Mouse (Mus musculus): ENCODE results near the gene Vrtn. TPM values are rescaled to one million over a fixed set of nuclear protein-coding genes. Genes with fewer than 3 reads are reported as not detected.
A peak's percentile ranks its signal among the peaks of the same experiment; 100 is the strongest.

The Vrtn gene
- polyA plus RNA-seq, 1 experiment from 2014 or later: not detected

DNA sequence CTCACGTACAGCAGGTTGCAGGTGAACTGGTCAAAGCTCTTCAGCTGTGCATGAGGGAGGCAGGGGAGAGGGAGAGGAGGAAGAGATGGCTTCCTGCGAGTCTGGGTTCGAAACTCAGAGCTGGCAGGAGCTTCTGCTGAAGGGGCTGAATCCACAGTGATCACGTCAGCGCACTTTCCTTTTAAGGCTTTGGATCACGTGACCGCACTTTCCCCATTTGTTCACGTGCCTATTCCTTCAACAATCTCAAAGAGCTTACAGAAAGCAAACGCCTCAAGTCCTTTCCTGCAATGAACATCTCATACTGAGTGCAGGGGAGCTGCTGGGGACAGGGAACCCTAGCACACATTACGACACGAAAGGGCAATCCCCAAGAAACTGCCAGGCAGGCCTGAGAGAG, 26.8 kb upstream of the Vrtn start:
- H3K4me2 ChIP-seq (ENCODE audit: low read depth, low read length): no peak overlapping the region

DNA sequence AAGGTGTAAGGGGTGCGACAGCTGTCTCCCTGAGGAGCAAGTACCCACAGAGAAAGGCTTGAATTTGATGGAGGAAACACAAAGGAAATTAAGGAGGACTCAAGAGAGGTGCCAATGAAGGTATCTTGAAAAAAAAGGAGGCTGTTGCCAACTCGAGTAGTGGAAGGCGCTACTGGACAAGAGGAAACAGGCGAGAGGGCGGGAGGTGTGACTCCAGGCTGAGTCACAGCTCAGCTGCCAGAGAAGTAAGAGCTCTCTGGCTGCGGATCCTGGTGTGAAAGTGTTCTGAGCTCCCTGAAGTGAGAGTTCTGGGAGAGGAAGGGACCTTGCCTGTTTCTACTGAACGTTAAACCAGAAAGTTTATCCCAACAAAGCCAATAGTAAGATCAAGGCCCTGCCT, 26.3 kb upstream of the Vrtn start:
- H3K9ac ChIP-seq (replicated peaks): no peak overlapping the region
- no peaks in the 10 kb centered on the region for H3K9me3 ChIP-seq (ENCODE audit: low read length)
- no peaks in the 10 kb centered on the region for H3K36me3 ChIP-seq (replicated peaks; ENCODE audit: insufficient read depth, low read length)
- no peak overlapping the region for H3K27ac ChIP-seq (ENCODE audit: low read depth)
- no peak overlapping the region for H3K4me3 ChIP-seq (ENCODE audit: low read depth, low read length)
- H3K4me2 ChIP-seq (ENCODE audit: low read depth, low read length): no peak overlapping the region
- H3K27me3 ChIP-seq (ENCODE audit: insufficient read depth, low read length): no peaks in the 10 kb centered on the region
- TF ChIP-seq CTCF (IDR thresholded peaks at IDR 0.05; ENCODE audit: low read depth): no peak
- no peak for TF ChIP-seq EP300 (IDR thresholded peaks at IDR 0.05; ENCODE audit: low read depth)
- no peak for ATAC-seq
- peaks cover 8% of the 10 kb centered on the region; the same call in 1 of the 2 replicates for H3K4me1 ChIP-seq (ENCODE audit: insufficient read depth)
- 71% methylated on average over 7 of the region's 7 CpGs for WGBS (ENCODE audit: insufficient replicate concordance)
- DNase-seq: no peak

More for the DNA sequence above, 26.8 kb upstream of the Vrtn start:
- H3K27ac ChIP-seq (ENCODE audit: low read depth): no peak overlapping the region
- H3K36me3 ChIP-seq (replicated peaks; ENCODE audit: insufficient read depth, low read length): no peaks in the 10 kb centered on the region
- WGBS (ENCODE audit: insufficient replicate concordance): 76% methylated on average over 11 of the region's 11 CpGs
- peaks cover 8% of the 10 kb centered on the region; the same call in 1 of the 2 replicates for H3K4me1 ChIP-seq (ENCODE audit: insufficient read depth)
- no peaks in the 10 kb centered on the region for H3K9me3 ChIP-seq (ENCODE audit: low read length)
- H3K4me3 ChIP-seq (ENCODE audit: low read depth, low read length): no peak overlapping the region
- DNase-seq (no peak), ATAC-seq (no peak)
- TF ChIP-seq CTCF (IDR thresholded peaks at IDR 0.05; ENCODE audit: low read depth) (no peak), EP300 (IDR thresholded peaks at IDR 0.05; ENCODE audit: low read depth) (no peak)
- H3K9ac ChIP-seq (replicated peaks): no peak overlapping the region
- no peaks in the 10 kb centered on the region for H3K27me3 ChIP-seq (ENCODE audit: insufficient read depth, low read length)

DNA sequence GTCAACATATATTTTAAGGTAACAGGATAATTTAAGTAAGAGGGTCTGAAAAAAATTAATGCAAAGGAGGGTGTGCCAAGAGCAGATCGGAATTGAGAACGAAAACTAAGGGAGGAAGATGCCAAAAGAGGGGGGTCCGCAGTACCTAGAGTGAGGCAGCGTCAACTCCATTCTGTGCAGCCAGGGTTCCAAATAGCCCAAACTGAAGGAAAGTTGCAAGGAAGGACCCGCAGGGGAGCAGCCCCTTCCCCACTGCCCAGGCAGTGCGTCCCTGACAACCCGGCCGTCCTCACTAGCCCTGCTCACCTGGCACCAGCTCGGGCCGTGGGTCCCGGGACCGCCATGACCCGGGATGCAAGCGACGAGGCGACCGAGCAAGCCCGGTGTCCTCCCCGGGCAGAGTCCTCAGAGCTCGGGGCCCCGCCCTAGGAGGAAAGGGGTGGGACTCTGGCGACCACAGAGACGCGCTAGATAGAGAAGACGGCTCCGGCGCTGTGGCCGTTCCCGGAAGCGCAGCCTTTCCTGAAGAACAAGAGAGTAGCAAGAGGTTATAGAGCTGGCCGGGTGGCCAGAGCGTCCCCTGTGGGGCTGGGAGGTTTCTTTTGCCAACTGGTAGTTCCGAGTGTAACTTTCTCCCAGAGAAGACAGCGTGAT, 23.7 kb upstream of the Vrtn start, which contains the start of gene Abcd4:
Abcd4 (minus strand) TSS at position 437 of the 654 bp plus-strand sequence.
- H3K27ac ChIP-seq (ENCODE audit: low read depth): peak within 1 kb of the TSS; percentile 51; the same call in 1 of the 2 replicates
- DNase-seq: peak; percentile 95
- H3K9ac ChIP-seq (replicated peaks): peak within 1 kb of the TSS; percentile 87
- no peaks in the 10 kb centered on the region for H3K36me3 ChIP-seq (replicated peaks; ENCODE audit: insufficient read depth, low read length)
- TF ChIP-seq CTCF (IDR thresholded peaks at IDR 0.05; ENCODE audit: low read depth): peak; percentile 64
- TF ChIP-seq EP300 (IDR thresholded peaks at IDR 0.05; ENCODE audit: low read depth): peak; percentile 58; the same call in 1 of the 2 replicates
- ATAC-seq: peak; percentile 100
- peak within 1 kb of the TSS; percentile 94 for H3K4me2 ChIP-seq (ENCODE audit: low read depth, low read length)
- no peaks in the 10 kb centered on the region for H3K9me3 ChIP-seq (ENCODE audit: low read length)
- H3K4me1 ChIP-seq (ENCODE audit: insufficient read depth): peaks cover 8% of the 10 kb centered on the region; the same call in 1 of the 2 replicates
- H3K27me3 ChIP-seq (ENCODE audit: insufficient read depth, low read length): no peaks in the 10 kb centered on the region
- 0% methylated on average over 34 of the region's 34 CpGs for WGBS (ENCODE audit: insufficient replicate concordance)
- H3K4me3 ChIP-seq (ENCODE audit: low read depth, low read length): peak within 1 kb of the TSS; percentile 83

DNA sequence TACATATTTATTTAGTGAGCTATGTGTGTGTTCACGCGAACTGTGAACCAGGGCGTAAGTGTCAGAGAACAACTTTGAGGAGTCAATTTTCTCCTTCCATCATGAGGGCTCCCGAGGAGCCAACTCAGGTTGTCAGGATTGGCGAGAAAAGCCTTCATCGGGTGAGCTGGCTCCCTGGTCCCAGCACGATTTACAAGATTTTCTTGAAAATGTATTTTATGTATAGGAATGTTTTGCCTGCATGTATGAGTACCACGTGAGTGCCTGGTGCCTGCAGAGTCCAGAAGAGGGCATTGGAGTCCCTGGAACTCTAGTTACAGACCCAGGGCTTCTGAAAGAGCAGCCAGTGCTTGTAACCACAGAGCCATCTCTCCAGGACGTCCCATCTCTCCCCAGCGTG, 23.2 kb upstream of the Vrtn start:
- no peak overlapping the region for H3K27ac ChIP-seq (ENCODE audit: low read depth)
- H3K4me3 ChIP-seq (ENCODE audit: low read depth, low read length): peak overlapping the region; percentile 83
- peak overlapping the region; percentile 94 for H3K4me2 ChIP-seq (ENCODE audit: low read depth, low read length)
- TF ChIP-seq CTCF (IDR thresholded peaks at IDR 0.05; ENCODE audit: low read depth) (peak; percentile 28; the same call in 1 of the 2 replicates), EP300 (IDR thresholded peaks at IDR 0.05; ENCODE audit: low read depth) (no peak)
- H3K9me3 ChIP-seq (ENCODE audit: low read length): no peaks in the 10 kb centered on the region
- H3K9ac ChIP-seq (replicated peaks): peak overlapping the region; percentile 56
- DNase-seq: peak; percentile 28
- H3K36me3 ChIP-seq (replicated peaks; ENCODE audit: insufficient read depth, low read length): no peaks in the 10 kb centered on the region
- 9% methylated on average over 10 of the region's 10 CpGs for WGBS (ENCODE audit: insufficient replicate concordance)
- ATAC-seq: peak; percentile 59
- H3K4me1 ChIP-seq (ENCODE audit: insufficient read depth): peaks cover 8% of the 10 kb centered on the region; the same call in 1 of the 2 replicates
- no peaks in the 10 kb centered on the region for H3K27me3 ChIP-seq (ENCODE audit: insufficient read depth, low read length)

DNA sequence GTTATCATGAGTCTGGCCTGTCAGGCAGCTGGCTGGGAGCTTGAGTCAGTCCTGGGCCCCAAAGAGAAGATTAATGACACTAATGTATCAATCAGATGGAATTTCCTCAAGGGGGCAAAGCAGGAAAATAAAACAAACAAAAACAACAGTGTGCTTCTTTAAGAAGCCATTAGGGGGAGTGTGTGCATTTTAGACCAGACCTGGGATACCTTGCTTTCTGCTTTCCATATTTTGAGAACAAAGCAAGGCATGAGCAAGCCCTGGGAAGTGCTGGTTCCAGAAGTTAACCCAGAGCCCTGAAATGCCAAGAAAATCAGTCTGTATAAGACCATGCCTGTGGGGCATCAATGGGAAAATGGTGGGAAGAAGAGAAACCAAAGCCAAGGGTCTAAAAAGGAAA, 19.8 kb upstream of the Vrtn start:
- Histone ChIP-seq H3K4me3 (ENCODE audit: low read depth, low read length) (no peak overlapping the region), H3K4me2 (ENCODE audit: low read depth, low read length) (no peak overlapping the region), H3K9me3 (ENCODE audit: low read length) (no peaks in the 10 kb centered on the region), H3K9ac (replicated peaks) (no peak overlapping the region), H3K36me3 (replicated peaks; ENCODE audit: insufficient read depth, low read length) (no peaks in the 10 kb centered on the region), H3K27ac (ENCODE audit: low read depth) (no peak overlapping the region), H3K4me1 (ENCODE audit: insufficient read depth) (peaks cover 8% of the 10 kb centered on the region; the same call in 1 of the 2 replicates), H3K27me3 (ENCODE audit: insufficient read depth, low read length) (peaks cover 16% of the 10 kb centered on the region)
- DNase-seq (no peak), ATAC-seq (no peak)
- TF ChIP-seq EP300 (IDR thresholded peaks at IDR 0.05; ENCODE audit: low read depth) (no peak), CTCF (IDR thresholded peaks at IDR 0.05; ENCODE audit: low read depth) (peak; percentile 38)

DNA sequence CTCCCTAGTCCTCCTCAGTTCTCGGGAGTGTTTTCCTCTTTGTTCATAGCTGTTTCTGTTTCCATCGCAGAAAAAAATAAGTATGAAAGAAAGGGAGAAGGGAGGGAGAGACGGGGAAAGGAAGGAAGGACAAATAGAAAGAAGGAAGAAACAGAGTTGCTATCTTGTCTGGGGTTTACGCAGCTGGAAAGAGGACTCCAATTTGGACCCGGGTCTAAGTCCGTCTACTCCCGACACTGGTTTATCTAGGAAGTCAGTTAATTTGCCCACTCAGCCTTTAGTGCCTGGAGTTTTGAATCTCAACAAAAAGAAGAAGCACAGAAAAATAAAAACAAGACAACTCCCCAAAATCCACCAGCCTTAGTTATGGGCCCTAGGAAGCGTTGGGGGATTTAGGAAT, 16.2 kb upstream of the Vrtn start:
- H3K36me3 ChIP-seq (replicated peaks; ENCODE audit: insufficient read depth, low read length): no peaks in the 10 kb centered on the region
- no peaks in the 10 kb centered on the region for H3K9me3 ChIP-seq (ENCODE audit: low read length)
- no peak overlapping the region for H3K27ac ChIP-seq (ENCODE audit: low read depth)
- no peaks in the 10 kb centered on the region for H3K4me1 ChIP-seq (ENCODE audit: insufficient read depth)
- peaks cover 16% of the 10 kb centered on the region for H3K27me3 ChIP-seq (ENCODE audit: insufficient read depth, low read length)
- TF ChIP-seq EP300 (IDR thresholded peaks at IDR 0.05; ENCODE audit: low read depth): no peak
- TF ChIP-seq CTCF (IDR thresholded peaks at IDR 0.05; ENCODE audit: low read depth): no peak
- no peak overlapping the region for H3K9ac ChIP-seq (replicated peaks)
- WGBS (ENCODE audit: insufficient replicate concordance): 21% methylated on average over 8 of the region's 8 CpGs
- DNase-seq (no peak), ATAC-seq (no peak)
- H3K4me2 ChIP-seq (ENCODE audit: low read depth, low read length): no peak overlapping the region
- H3K4me3 ChIP-seq (ENCODE audit: low read depth, low read length): no peak overlapping the region
